Mouse (Mus musculus) intestine, postnatal 0 days (tissue): ENCODE results near the gene Pygo2. TPM values are rescaled to one million over a fixed set of nuclear protein-coding genes. Genes with fewer than 3 reads are reported as not detected.

Experiments
- ATAC-seq: fragments of 200-750 bp; cut with Nextera tagmentation; 2 replicates; pipeline ENCODE4 v1.8.0; 2017; ENCODE audit warnings: mild to moderate bottlenecking, moderate TSS enrichment, moderate library complexity
- H3K27ac ChIP-seq: fragments of 300-500 bp; sonication (generic); 2 replicates; pipeline ENCODE4 v1.5.1; 2014; ENCODE audit warnings: mild to moderate bottlenecking, low read depth, low read length, moderate library complexity
- H3K27me3 ChIP-seq: fragments of 300-500 bp; sonication (generic); replicated peaks from 2 replicates; pipeline ENCODE4 v1.6.1; 2014; ENCODE audit warnings: low read length, mixed read lengths; ENCODE audit not compliant: control insufficient read depth, insufficient read depth
- H3K36me3 ChIP-seq: fragments of 300-500 bp; sonication (generic); 2 replicates; pipeline ENCODE4 v1.6.1; 2014; ENCODE audit warnings: mild to moderate bottlenecking, moderate library complexity; ENCODE audit not compliant: control insufficient read depth, insufficient read depth
- H3K4me1 ChIP-seq: fragments of 300-500 bp; sonication (generic); replicated peaks from 2 replicates; pipeline ENCODE4 v1.6.1; 2014; ENCODE audit warnings: antibody characterized with exemption, low read length, mixed read lengths; ENCODE audit not compliant: control insufficient read depth, insufficient read depth
- H3K4me2 ChIP-seq: fragments of 300-500 bp; sonication (generic); replicated peaks from 2 replicates; pipeline ENCODE4 v1.6.1; 2014; ENCODE audit warnings: low read depth, mild to moderate bottlenecking, moderate library complexity
- H3K4me3 ChIP-seq: fragments of 300-500 bp; sonication (generic); 2 replicates; pipeline ENCODE4 v1.5.1; 2014; ENCODE audit warnings: low read depth, low read length
- H3K9ac ChIP-seq: fragments of 300-500 bp; sonication (generic); 2 replicates; pipeline ENCODE4 v1.6.1; 2014; ENCODE audit warnings: mild to moderate bottlenecking, low read depth, low read length
- H3K9me3 ChIP-seq: fragments of 300-500 bp; sonication (generic); 2 replicates; pipeline ENCODE4 v1.6.1; 2016; ENCODE audit warnings: mixed run types; ENCODE audit not compliant: control insufficient read depth
- CTCF ChIP-seq: sonication (generic); IDR thresholded peaks from 2 replicates; pipeline ENCODE4 v1.5.1; 2016; ENCODE audit warnings: low read depth, mild to moderate bottlenecking, control low read depth, antibody characterized with exemption, moderate library complexity
- WGBS: fragments of 180-500 bp; shearing (Covaris S2); extraction: QIAGEN DNeasy Blood & Tissue Kit; methylation state at CpG from one replicate; pipeline ENCODE4 v1.1.7; 2014; 5-methylcytosine and 5-hydroxymethylcytosine counted together
- polyA plus RNA-seq: library from polyadenylated mRNA; unstranded; fragments of >200 nt; fragmentation: Nextera tagmentation; extraction: Ambion mirVana; gene quantifications from 2 replicates; pipeline ENCODE4 v1.2.1, GENCODE M21; 2015

Pygo2 gene
- polyA plus RNA-seq, 1 experiment from 2014 or later: 17.1 TPM

DNA sequence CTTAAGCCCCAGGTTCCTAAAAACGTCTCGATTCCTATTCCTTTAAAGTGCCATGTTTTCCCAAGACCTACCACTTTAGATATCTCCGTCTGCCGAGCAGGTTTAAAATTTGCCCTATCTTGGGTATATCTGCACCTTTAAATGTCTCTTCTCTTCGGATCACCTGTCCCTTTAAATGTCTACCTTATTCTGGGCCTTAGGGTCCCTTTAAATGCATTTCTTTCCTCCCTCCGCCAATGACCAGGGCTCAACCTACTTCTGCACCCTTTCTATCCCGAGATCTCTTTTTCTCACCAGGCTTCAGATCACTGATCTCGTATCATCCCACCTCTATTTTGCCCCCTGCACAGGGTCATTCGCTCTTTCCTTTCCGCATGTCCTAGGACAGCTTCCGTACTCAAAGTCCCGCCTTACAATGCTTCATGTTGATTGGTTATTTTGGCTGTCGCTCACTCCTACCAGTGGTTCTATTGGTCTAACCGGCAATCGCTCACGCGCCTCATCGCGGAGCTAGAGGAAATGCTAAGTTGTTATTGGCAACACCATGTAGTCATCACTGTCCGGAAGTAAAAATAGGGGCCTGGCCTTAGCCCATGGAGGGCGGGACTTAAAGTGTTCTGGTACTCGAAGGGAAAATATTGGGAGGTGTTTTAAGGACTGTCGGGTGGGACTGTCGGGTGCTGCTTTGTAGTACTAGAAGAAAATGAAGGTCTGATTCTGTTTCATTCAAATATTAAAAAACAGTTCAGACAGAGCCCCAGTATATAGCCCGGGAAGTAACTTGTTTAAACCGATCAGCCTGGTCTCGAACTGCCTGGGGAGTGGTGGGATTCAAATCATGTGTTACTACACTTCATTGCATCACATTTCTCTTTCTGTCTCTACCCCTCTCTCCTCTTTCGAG lies 18.3 kb upstream of the Pygo2 start, which contains the start of gene Flad1:
Gene Flad1, minus strand, starts transcription at position 381 of the 904 bp plus-strand sequence.
- 5% methylated on average over 28 of the region's 28 CpGs for WGBS
- Histone ChIP-seq H3K4me2 (peak within 1 kb of the TSS; percentile 77), H3K27me3 (no peaks in the 10 kb centered on the region), H3K9ac (peak within 1 kb of the TSS; percentile 62), H3K4me3 (peak within 1 kb of the TSS; percentile 64), H3K27ac (peak within 1 kb of the TSS; percentile 42), H3K36me3 (peaks cover 34% of the 10 kb centered on the region), H3K4me1 (no peaks in the 10 kb centered on the region; the same call in 1 of the 2 replicates), H3K9me3 (no peaks in the 10 kb centered on the region)
- TF ChIP-seq CTCF: no peak
- ATAC-seq: peak; percentile 97

GRCm38 (mm10) chr3:89416158-89416557 lies 13.9 kb upstream of the Pygo2 start:
- no peak overlapping the region for H3K4me3 ChIP-seq
- no peak overlapping the region for H3K4me2 ChIP-seq
- no peak for TF ChIP-seq CTCF
- WGBS: 94% methylated on average over 8 of the region's 8 CpGs
- H3K27me3 ChIP-seq: no peaks in the 10 kb centered on the region
- peaks cover 21% of the 10 kb centered on the region for H3K36me3 ChIP-seq
- H3K27ac ChIP-seq: no peak overlapping the region
- H3K9me3 ChIP-seq: no peaks in the 10 kb centered on the region
- H3K4me1 ChIP-seq: peaks cover 5% of the 10 kb centered on the region
- no peak for ATAC-seq
- H3K9ac ChIP-seq: no peak overlapping the region

- Histone ChIP-seq H3K36me3 (peaks cover 24% of the 10 kb centered on the region), H3K9me3 (no peaks in the 10 kb centered on the region), H3K27me3 (no peaks in the 10 kb centered on the region), H3K4me2 (peak overlapping the region; percentile 81), H3K27ac (peak overlapping the region; percentile 97; the same call in 1 of the 2 replicates), H3K4me3 (peak overlapping the region; percentile 76), H3K9ac (0 out of 2 replicates have a peak overlapping the region, but pooled peaks have one; percentile 51), H3K4me1 (peaks cover 9% of the 10 kb centered on the region)
- WGBS: 15% methylated on average over 2 of the region's 2 CpGs
- no peak for TF ChIP-seq CTCF
- no peak for ATAC-seq
Measured at GRCm38 (mm10) chr3:89417131-89417530, 12.9 kb upstream of the Pygo2 start.

GRCm38 (mm10) chr3:89417840-89418169 lies 12.2 kb upstream of the Pygo2 start:
- Histone ChIP-seq H3K4me3 (peak overlapping the region; percentile 76), H3K9ac (peak overlapping the region; percentile 51), H3K4me2 (peak overlapping the region; percentile 81), H3K4me1 (peaks cover 9% of the 10 kb centered on the region), H3K36me3 (peaks cover 28% of the 10 kb centered on the region), H3K27me3 (no peaks in the 10 kb centered on the region), H3K27ac (peak overlapping the region; percentile 97), H3K9me3 (no peaks in the 10 kb centered on the region)
- ATAC-seq: peak; percentile 1; the same call in 1 of the 2 replicates
- 0% methylated on average over 20 of the region's 20 CpGs for WGBS
- no peak for TF ChIP-seq CTCF

- peak within 1 kb of the TSS; percentile 76 for H3K4me3 ChIP-seq
Measured at GRCm38 (mm10) chr3:89418170-89418860, 11.7 kb upstream of the Pygo2 start, which contains the start of the genes Cks1b and Shc1. Gene Cks1b, minus strand, starts transcription at chr3:89418383. Gene Shc1, plus strand, starts transcription at chr3:89418443.

DNA sequence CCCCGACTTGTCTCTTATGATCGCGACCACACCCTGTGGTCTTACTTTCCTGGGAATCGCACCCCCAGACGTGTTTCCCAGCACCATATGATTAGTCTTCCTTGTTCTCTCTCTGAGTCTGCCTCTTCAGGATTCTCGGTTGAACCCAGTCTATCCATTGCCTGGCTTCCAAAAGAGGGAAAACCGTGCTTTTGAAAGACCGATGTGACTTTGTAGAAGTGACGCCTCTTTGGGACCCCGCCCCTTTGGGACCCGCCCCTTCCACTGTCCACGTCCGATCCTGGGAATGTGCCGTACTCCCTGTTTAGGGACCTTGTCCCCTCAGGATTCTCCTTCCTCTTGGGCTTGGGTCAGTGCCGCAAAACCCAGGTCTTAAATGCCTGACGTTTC lies 11.2 kb upstream of the Pygo2 start:
- H3K27ac ChIP-seq: peak overlapping the region; percentile 97
- no peaks in the 10 kb centered on the region for H3K27me3 ChIP-seq
- H3K36me3 ChIP-seq: peaks cover 31% of the 10 kb centered on the region
- no peaks in the 10 kb centered on the region for H3K9me3 ChIP-seq
- ATAC-seq: peak; percentile 47
- under 1% methylated on average over 16 of the region's 16 CpGs for WGBS
- peak overlapping the region; percentile 76 for H3K4me3 ChIP-seq
- no peak for TF ChIP-seq CTCF
- peak overlapping the region; percentile 86 for H3K4me2 ChIP-seq
- H3K4me1 ChIP-seq: peaks cover 9% of the 10 kb centered on the region
- peak overlapping the region; percentile 83 for H3K9ac ChIP-seq

More at GRCm38 (mm10) chr3:89418170-89418860, 11.7 kb upstream of the Pygo2 start, which contains the start of the genes Cks1b and Shc1:
- Histone ChIP-seq H3K27ac (peak within 1 kb of the TSS; percentile 97), H3K9me3 (no peaks in the 10 kb centered on the region), H3K4me2 (peak within 1 kb of the TSS; percentile 86), H3K4me1 (peaks cover 9% of the 10 kb centered on the region), H3K36me3 (peaks cover 28% of the 10 kb centered on the region), H3K27me3 (no peaks in the 10 kb centered on the region), H3K9ac (peak within 1 kb of the TSS; percentile 83)
- under 1% methylated on average over 39 of the region's 39 CpGs for WGBS
- peak; percentile 96 for ATAC-seq
- TF ChIP-seq CTCF: no peak
